Mouse (Mus musculus): Measurements from ENCODE around the gene Drp2. TPM values are rescaled to one million over a fixed set of nuclear protein-coding genes. Genes with fewer than 3 reads are reported as not detected.

The Drp2 gene
- polyA plus RNA-seq (2014; fragmentation: Illumina TruSeq; extraction: RNeasy Lipid Tissue Mini Kit (QIAGEN cat#74804); ENCODE audit: low read depth, low replicate concordance), result not detected

DNA sequence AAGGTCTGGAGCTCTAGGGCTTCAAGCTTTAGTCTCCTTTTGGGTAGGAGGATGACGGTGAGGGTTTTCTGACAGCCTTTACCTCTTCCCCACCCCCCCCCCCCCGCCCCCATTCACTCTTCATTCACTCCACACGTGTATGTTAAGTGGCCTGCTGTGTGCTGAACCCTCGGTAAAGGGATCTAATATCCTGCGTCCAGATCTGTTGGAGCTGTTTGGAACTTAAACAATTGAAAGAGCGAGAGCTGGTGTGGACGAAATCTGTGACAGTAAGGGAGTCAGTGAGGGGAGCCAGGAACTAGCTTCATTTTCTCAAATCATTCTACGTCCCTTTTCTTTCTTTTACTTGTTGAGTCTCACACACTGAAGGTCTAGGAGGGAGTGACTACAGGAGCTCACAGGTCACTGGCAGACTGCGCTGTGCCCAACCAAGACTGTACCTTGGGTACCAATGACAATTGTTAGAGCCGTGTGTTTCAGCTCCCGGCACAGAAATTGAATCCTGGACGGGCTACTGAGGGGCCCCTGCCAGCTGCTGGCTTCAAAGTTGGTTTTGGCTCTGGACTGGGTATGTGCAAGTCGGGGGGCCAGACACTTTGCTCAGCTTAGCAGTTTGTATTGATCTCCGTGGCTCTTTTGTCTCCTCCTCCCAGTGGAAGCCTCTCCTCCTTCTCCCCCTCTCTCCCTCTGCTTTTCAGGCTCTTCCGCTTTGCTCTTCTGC lies at the start of gene Drp2:
TSS of gene Drp2 (plus strand) at position 689 of the 721 bp plus-strand sequence.

DNA sequence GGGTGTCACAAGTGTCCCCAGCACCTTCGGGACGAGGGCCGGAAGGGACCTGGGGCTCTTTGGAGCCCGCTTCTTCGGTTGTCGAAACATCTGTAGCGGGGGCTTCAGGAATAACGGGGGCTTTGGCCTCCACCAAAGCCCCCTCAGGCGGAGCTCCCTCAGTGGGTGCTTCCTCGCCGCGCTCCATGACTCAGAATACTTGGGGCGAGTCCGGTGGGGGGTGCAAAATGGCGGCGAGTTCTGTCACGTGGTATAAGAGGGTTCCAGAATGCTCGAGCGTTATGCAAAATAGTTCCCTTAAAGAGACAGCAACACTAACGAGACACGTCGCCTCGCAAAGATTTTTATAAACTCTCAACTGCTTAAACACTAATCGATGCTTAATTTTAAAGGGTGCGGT lies 71.9 kb downstream of the Drp2 start, which contains the start of gene Taf7l:
TSS of gene Taf7l (minus strand) at position 201 of the 400 bp plus-strand sequence.

Other genes starting within 250 kb of the Drp2 start
- 0.57 TPM for gene Xkrx, start 242.5 kb upstream of the Drp2 start, polyA plus RNA-seq (2014; fragmentation: Illumina TruSeq; extraction: RNeasy Lipid Tissue Mini Kit (QIAGEN cat#74804); ENCODE audit: low read depth, low replicate concordance)
- not detected for gene Arl13a, start 217.1 kb upstream of the Drp2 start, polyA plus RNA-seq (2014; fragmentation: Illumina TruSeq; extraction: RNeasy Lipid Tissue Mini Kit (QIAGEN cat#74804); ENCODE audit: low read depth, low replicate concordance)
- gene Nox1, start 182.6 kb upstream of the Drp2 start, polyA plus RNA-seq (2014; fragmentation: Illumina TruSeq; extraction: RNeasy Lipid Tissue Mini Kit (QIAGEN cat#74804); ENCODE audit: low read depth, low replicate concordance), result not detected
- 58.5 TPM for gene Trmt2b, start 127.6 kb upstream of the Drp2 start, polyA plus RNA-seq (2014; fragmentation: Illumina TruSeq; extraction: RNeasy Lipid Tissue Mini Kit (QIAGEN cat#74804); ENCODE audit: low read depth, low replicate concordance)
- gene Tmem35a, start 109.3 kb upstream of the Drp2 start, polyA plus RNA-seq (2014; fragmentation: Illumina TruSeq; extraction: RNeasy Lipid Tissue Mini Kit (QIAGEN cat#74804); ENCODE audit: low read depth, low replicate concordance), result 29.2 TPM
- gene Cenpi, start 96.5 kb upstream of the Drp2 start, polyA plus RNA-seq (2014; fragmentation: Illumina TruSeq; extraction: RNeasy Lipid Tissue Mini Kit (QIAGEN cat#74804); ENCODE audit: low read depth, low replicate concordance), result 0.69 TPM
- gene Taf7l, start 71.9 kb downstream of the Drp2 start, polyA plus RNA-seq (2014; fragmentation: Illumina TruSeq; extraction: RNeasy Lipid Tissue Mini Kit (QIAGEN cat#74804); ENCODE audit: low read depth, low replicate concordance), result not detected
- 124 TPM for gene Timm8a1, start 137.3 kb downstream of the Drp2 start, polyA plus RNA-seq (2014; fragmentation: Illumina TruSeq; extraction: RNeasy Lipid Tissue Mini Kit (QIAGEN cat#74804); ENCODE audit: low read depth, low replicate concordance)
- gene Btk, start 179.0 kb downstream of the Drp2 start, polyA plus RNA-seq (2014; fragmentation: Illumina TruSeq; extraction: RNeasy Lipid Tissue Mini Kit (QIAGEN cat#74804); ENCODE audit: low read depth, low replicate concordance), result 0.69 TPM
- gene Rpl36a, start 181.1 kb downstream of the Drp2 start, polyA plus RNA-seq (2014; fragmentation: Illumina TruSeq; extraction: RNeasy Lipid Tissue Mini Kit (QIAGEN cat#74804); ENCODE audit: low read depth, low replicate concordance), result 470 TPM
- gene Gla, start 196.6 kb downstream of the Drp2 start, polyA plus RNA-seq (2014; fragmentation: Illumina TruSeq; extraction: RNeasy Lipid Tissue Mini Kit (QIAGEN cat#74804); ENCODE audit: low read depth, low replicate concordance), result 7.1 TPM
- gene Hnrnph2, start 196.6 kb downstream of the Drp2 start, polyA plus RNA-seq (2014; fragmentation: Illumina TruSeq; extraction: RNeasy Lipid Tissue Mini Kit (QIAGEN cat#74804); ENCODE audit: low read depth, low replicate concordance), result 165 TPM